Mouse (Mus musculus): ENCODE measurements around the gene Mon1a. TPM values are rescaled to one million over a fixed set of nuclear protein-coding genes. Genes with fewer than 3 reads are reported as not detected.
A peak's percentile ranks its signal among the peaks of the same experiment; 100 is the strongest.

Gene Mon1a
- polyA plus RNA-seq, 1 experiment from 2014 or later, result 24.3 TPM

DNA sequence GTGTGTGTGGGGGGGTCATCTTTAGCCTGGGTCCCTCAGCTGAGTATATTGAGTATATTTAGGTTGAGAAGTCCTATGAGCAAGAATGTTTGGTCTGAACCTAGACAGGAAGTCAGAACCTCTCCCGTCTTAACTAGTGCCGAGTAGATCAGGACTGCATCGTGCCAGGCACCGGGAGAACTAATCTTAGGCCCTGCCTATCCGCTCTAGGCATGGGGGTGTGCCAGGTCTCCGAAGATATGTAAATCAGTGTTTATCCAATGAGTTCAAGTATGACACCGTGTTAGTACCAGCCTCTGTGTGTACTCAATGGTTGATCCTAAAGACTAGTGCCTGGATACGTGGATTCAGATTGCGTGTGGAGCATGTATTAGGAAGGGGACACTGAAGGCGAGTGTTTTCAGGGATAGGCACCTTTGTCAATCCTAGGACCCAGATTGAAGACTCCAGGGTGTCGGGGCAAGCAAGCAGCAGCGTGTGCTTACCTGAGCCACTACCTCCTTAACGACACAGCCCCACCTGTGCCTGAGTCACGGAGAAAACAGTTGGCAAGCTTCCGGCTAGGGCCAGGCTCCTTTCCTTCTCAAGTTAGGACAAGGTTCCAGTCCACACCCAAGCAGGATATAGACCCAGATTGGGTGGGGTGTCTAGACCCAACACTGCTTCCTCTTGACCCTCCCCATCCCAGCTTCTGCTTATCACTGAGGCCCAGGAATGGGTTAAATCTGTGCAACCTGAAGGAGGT, 22.2 kb downstream of the Mon1a start:
- Histone ChIP-seq H3K9me3 (no peaks in the 10 kb centered on the region), H3K27me3 (no peaks in the 10 kb centered on the region), H3K4me3 (no peak overlapping the region), H3K9ac (no peak overlapping the region), H3K27ac (replicated peaks) (no peak overlapping the region), H3K4me1 (replicated peaks) (peaks cover 11% of the 10 kb centered on the region), H3K36me3 (no peaks in the 10 kb centered on the region), H3K4me2 (no peak overlapping the region)
- ATAC-seq (ENCODE audit: low FRiP score, low read depth), result no peak
- WGBS, result 90% methylated on average over 15 of the region's 15 CpGs

GRCm38 (mm10) chr9:107914764-107915420, 26.9 kb downstream of the Mon1a start:
- no peak for ATAC-seq (ENCODE audit: low FRiP score, low read depth)
- no peak overlapping the region for H3K27ac ChIP-seq (replicated peaks)
- 89% methylated on average over 16 of the region's 16 CpGs for WGBS
- no peak overlapping the region for H3K4me2 ChIP-seq
- H3K9me3 ChIP-seq, result no peaks in the 10 kb centered on the region
- no peaks in the 10 kb centered on the region for H3K36me3 ChIP-seq
- H3K4me1 ChIP-seq (replicated peaks), result peaks cover 12% of the 10 kb centered on the region
- no peaks in the 10 kb centered on the region for H3K27me3 ChIP-seq
- no peak overlapping the region for H3K9ac ChIP-seq
- no peak overlapping the region for H3K4me3 ChIP-seq

GRCm38 (mm10) chr9:107917895-107918608, 30.1 kb downstream of the Mon1a start:
- Histone ChIP-seq H3K4me1 (replicated peaks) (peaks cover 12% of the 10 kb centered on the region), H3K4me2 (peak overlapping the region; percentile 17; the same call in 1 of the 2 replicates), H3K9ac (0 out of 2 replicates have a peak overlapping the region, but pooled peaks have one; percentile 7), H3K27me3 (no peaks in the 10 kb centered on the region), H3K36me3 (no peaks in the 10 kb centered on the region), H3K4me3 (no peak overlapping the region), H3K27ac (replicated peaks) (peak overlapping the region; percentile 45; the same call in 1 of the 2 replicates), H3K9me3 (no peaks in the 10 kb centered on the region)
- WGBS, result 30% methylated on average over 13 of the region's 13 CpGs
- no peak for ATAC-seq (ENCODE audit: low FRiP score, low read depth)

DNA sequence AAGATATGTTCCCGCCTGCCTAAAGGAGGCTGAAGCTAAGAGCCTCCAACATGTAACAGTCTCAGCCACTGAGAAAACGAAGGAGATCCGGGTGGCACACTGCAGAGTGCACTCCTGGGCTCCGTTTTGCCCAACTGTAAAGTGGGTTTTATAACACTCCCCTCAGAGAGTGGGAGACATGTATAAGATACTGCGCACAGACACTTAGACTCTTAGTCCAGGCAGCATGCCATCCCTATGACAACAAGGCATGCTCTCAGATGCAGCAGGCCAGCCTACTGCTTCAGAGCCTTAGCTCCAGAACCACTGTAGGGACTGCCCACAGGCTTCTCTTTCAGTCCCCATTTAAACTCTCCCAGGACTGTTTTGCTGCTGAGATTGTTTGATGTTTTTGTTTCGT, 30.9 kb downstream of the Mon1a start:
- no peaks in the 10 kb centered on the region for H3K36me3 ChIP-seq
- peaks cover 14% of the 10 kb centered on the region for H3K4me1 ChIP-seq (replicated peaks)
- 88% methylated on average over 6 of the region's 6 CpGs for WGBS
- H3K27ac ChIP-seq (replicated peaks), result no peak overlapping the region
- H3K4me3 ChIP-seq, result no peak overlapping the region
- ATAC-seq (ENCODE audit: low FRiP score, low read depth), result no peak
- no peak overlapping the region for H3K4me2 ChIP-seq
- no peak overlapping the region for H3K9ac ChIP-seq
- no peaks in the 10 kb centered on the region for H3K27me3 ChIP-seq
- H3K9me3 ChIP-seq, result no peaks in the 10 kb centered on the region

- ATAC-seq (ENCODE audit: low FRiP score, low read depth), result no peak
- H3K9ac ChIP-seq, result no peak overlapping the region
- no peak overlapping the region for H3K27ac ChIP-seq (replicated peaks)
- H3K4me1 ChIP-seq (replicated peaks), result peaks cover 20% of the 10 kb centered on the region
- WGBS, result 87% methylated on average over 5 of the region's 5 CpGs
- no peak overlapping the region for H3K4me3 ChIP-seq
- no peak overlapping the region for H3K4me2 ChIP-seq
- H3K9me3 ChIP-seq, result no peaks in the 10 kb centered on the region
- no peaks in the 10 kb centered on the region for H3K27me3 ChIP-seq
- H3K36me3 ChIP-seq, result no peaks in the 10 kb centered on the region
These were observed 31.5 kb downstream of the Mon1a start for GRCm38 (mm10) chr9:107919441-107919840.

DNA sequence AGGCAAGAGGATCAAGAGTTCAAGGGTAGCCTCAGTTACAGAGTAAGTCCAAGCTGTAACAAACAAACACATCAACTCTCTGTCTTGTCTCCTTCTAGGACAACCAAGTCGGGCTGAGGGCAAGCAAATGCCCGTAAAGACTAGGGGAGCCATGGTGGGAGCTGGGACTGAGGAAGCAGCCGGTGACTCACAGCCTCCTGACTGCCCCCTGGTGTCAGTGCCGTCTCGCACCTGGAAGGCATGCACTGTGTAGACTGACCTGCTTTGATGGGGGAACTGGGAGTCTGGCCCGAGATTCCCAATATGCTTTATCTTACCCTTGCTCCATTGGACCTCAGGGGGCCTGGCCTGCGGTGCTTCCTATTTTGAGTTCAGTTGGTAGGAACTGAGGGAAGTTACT, 35.1 kb downstream of the Mon1a start:
- Histone ChIP-seq H3K4me2 (no peak overlapping the region), H3K4me1 (replicated peaks) (peaks cover 28% of the 10 kb centered on the region), H3K9ac (no peak overlapping the region), H3K9me3 (no peaks in the 10 kb centered on the region), H3K4me3 (no peak overlapping the region), H3K27me3 (no peaks in the 10 kb centered on the region), H3K27ac (replicated peaks) (no peak overlapping the region), H3K36me3 (no peaks in the 10 kb centered on the region)
- WGBS, result 31% methylated on average over 7 of the region's 7 CpGs
- no peak for ATAC-seq (ENCODE audit: low FRiP score, low read depth)

GRCm38 (mm10) chr9:107923956-107924355, 36.0 kb downstream of the Mon1a start:
- H3K4me1 ChIP-seq (replicated peaks), result peaks cover 19% of the 10 kb centered on the region
- ATAC-seq (ENCODE audit: low FRiP score, low read depth), result no peak
- 0 out of 2 replicates have a peak overlapping the region, but pooled peaks have one; percentile 34 for H3K27ac ChIP-seq (replicated peaks)
- 41% methylated on average over 6 of the region's 6 CpGs for WGBS
- no peak overlapping the region for H3K9ac ChIP-seq
- H3K9me3 ChIP-seq, result no peaks in the 10 kb centered on the region
- no peak overlapping the region for H3K4me2 ChIP-seq
- no peaks in the 10 kb centered on the region for H3K27me3 ChIP-seq
- no peak overlapping the region for H3K4me3 ChIP-seq
- no peaks in the 10 kb centered on the region for H3K36me3 ChIP-seq

DNA sequence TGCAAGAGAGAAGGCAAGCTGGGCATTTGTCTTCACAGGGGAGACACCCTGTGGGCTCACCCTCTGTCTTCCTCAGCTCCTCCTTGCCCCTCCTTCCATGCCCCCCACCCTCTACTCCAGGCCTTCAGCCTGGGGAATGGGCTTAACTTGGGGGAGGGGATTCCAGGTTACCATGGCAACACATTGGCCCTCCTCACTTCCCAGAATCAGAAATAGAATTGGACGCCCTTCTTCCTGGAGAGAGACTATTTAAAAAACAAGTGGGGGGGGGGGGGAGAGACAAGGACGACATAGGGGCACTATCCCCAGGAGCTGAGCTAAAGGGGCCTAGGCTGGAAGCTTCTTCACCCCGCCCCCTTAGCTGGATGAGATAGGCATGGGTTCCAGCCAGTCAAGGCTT, 37.3 kb downstream of the Mon1a start:
- WGBS, result 23% methylated on average over 3 of the region's 3 CpGs
- Histone ChIP-seq H3K27me3 (no peaks in the 10 kb centered on the region), H3K36me3 (no peaks in the 10 kb centered on the region), H3K4me3 (no peak overlapping the region), H3K9ac (no peak overlapping the region), H3K27ac (replicated peaks) (no peak overlapping the region), H3K4me1 (replicated peaks) (peaks cover 19% of the 10 kb centered on the region), H3K4me2 (no peak overlapping the region), H3K9me3 (no peaks in the 10 kb centered on the region)
- ATAC-seq (ENCODE audit: low FRiP score, low read depth), result no peak

GRCm38 (mm10) chr9:107926920-107927420, 39.0 kb downstream of the Mon1a start:
- H3K27ac ChIP-seq (replicated peaks), result no peak overlapping the region

DNA sequence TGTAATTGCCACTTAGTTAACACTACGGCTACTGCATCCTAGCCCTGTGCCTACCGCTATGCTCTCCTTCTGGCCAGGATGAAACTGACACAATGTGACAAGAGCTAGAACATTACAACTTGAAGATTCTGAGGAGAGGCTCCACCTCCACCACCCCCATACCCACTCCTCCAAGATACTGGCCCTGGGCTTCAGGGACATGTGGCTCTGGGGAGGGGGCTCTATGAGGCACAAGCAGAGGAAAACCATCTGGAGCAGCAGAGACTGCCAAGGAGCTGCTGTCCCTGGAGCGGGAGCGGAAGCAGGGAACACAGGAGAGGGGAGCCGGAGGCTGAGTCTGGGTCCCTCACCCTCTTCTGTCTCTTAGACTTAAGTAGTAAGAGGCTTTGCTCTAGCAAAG, 39.8 kb downstream of the Mon1a start:
- Histone ChIP-seq H3K4me3 (no peak overlapping the region), H3K9ac (no peak overlapping the region), H3K27me3 (no peaks in the 10 kb centered on the region), H3K9me3 (no peaks in the 10 kb centered on the region), H3K4me1 (replicated peaks) (peaks cover 19% of the 10 kb centered on the region), H3K4me2 (no peak overlapping the region), H3K27ac (replicated peaks) (no peak overlapping the region), H3K36me3 (no peaks in the 10 kb centered on the region)
- 79% methylated on average over 5 of the region's 5 CpGs for WGBS
- no peak for ATAC-seq (ENCODE audit: low FRiP score, low read depth)

More at GRCm38 (mm10) chr9:107926920-107927420, 39.0 kb downstream of the Mon1a start:
- ATAC-seq (ENCODE audit: low FRiP score, low read depth), result no peak
- Histone ChIP-seq H3K27me3 (no peaks in the 10 kb centered on the region), H3K4me1 (replicated peaks) (peaks cover 19% of the 10 kb centered on the region), H3K36me3 (no peaks in the 10 kb centered on the region), H3K9me3 (no peaks in the 10 kb centered on the region), H3K4me2 (no peak overlapping the region), H3K9ac (no peak overlapping the region), H3K4me3 (no peak overlapping the region)
- whole genome bisulfite sequencing, result 60% methylated on average over 9 of the region's 9 CpGs

- WGBS, result 76% methylated on average over 3 of the region's 3 CpGs
- Histone ChIP-seq H3K27ac (replicated peaks) (no peak within 1 kb of the TSS), H3K36me3 (no peaks in the 10 kb centered on the region), H3K9ac (no peak within 1 kb of the TSS), H3K4me1 (replicated peaks) (peaks cover 19% of the 10 kb centered on the region), H3K4me2 (no peak within 1 kb of the TSS), H3K4me3 (no peak within 1 kb of the TSS), H3K27me3 (no peaks in the 10 kb centered on the region), H3K9me3 (no peaks in the 10 kb centered on the region)
- ATAC-seq (ENCODE audit: low FRiP score, low read depth), result no peak
These were observed 40.2 kb downstream of the Mon1a start, which contains the start of gene Actl11 for GRCm38 (mm10) chr9:107928169-107928568. TSS of gene Actl11 (plus strand) at chr9:107928469.

DNA sequence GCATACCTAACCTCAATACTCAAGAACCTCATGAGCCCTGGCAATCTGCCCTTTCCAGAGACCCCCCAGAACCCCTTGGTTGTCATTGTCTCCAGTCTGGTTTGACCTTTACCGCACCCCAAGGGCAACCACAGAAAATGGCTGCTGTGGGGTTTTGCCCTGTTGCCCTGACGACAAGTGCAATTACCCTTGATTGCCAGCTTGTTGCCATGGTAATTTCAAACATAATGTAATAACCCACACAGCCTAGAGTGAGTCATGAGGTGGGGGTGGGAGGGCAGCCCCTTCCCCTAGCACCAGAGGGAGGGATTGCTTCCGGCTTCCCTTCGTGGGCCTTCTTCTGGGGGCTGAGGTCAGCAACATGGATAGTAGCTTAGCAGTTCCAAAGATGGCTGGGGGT, 44.3 kb downstream of the Mon1a start:
- 50% methylated on average over 4 of the region's 4 CpGs for WGBS
- Histone ChIP-seq H3K9ac (no peak overlapping the region), H3K4me1 (replicated peaks) (peaks cover 20% of the 10 kb centered on the region), H3K27me3 (peaks cover 3% of the 10 kb centered on the region; the same call in 1 of the 2 replicates), H3K27ac (replicated peaks) (no peak overlapping the region), H3K36me3 (no peaks in the 10 kb centered on the region), H3K4me3 (no peak overlapping the region), H3K9me3 (no peaks in the 10 kb centered on the region), H3K4me2 (no peak overlapping the region)
- no peak for ATAC-seq (ENCODE audit: low FRiP score, low read depth)

All from hindbrain, embryonic 15.5 days (tissue).